Mouse (Mus musculus): Measurements from ENCODE around the gene Ttc9b. TPM values are rescaled to one million over a fixed set of nuclear protein-coding genes. Genes with fewer than 3 reads are reported as not detected.
"Not testable (repeated sequence)": the region's sequence is repeated elsewhere in the genome, so short reads cannot be mapped to it uniquely, and the experiment has no call there.

Gene Ttc9b
- not detected for total RNA-seq (2021)
- long read RNA-seq, experiment 1, result 0 reads
- long read RNA-seq, experiment 2, result 0 reads

GRCm38 (mm10) chr7:27653681-27654437, at the start of gene Ttc9b:
TSS of gene Ttc9b (plus strand) at chr7:27653915.
- no peak for DNase-seq

- DNase-seq, result no peak
Measured at GRCm38 (mm10) chr7:27604661-27605348, 48.9 kb upstream of the Ttc9b start.

- peak; percentile 86 for DNase-seq
Measured at GRCm38 (mm10) chr7:27605499-27606285, 48.0 kb upstream of the Ttc9b start.

- no peak for DNase-seq
Measured at GRCm38 (mm10) chr7:27606481-27607254, 47.0 kb upstream of the Ttc9b start.

GRCm38 (mm10) chr7:27607580-27607979, 46.1 kb upstream of the Ttc9b start:
- peak; percentile 92 for DNase-seq

GRCm38 (mm10) chr7:27608130-27608529, 45.6 kb upstream of the Ttc9b start:
- no peak for DNase-seq

- DNase-seq, result no peak
Measured at GRCm38 (mm10) chr7:27609285-27609684, 44.4 kb upstream of the Ttc9b start.

- DNase-seq, result no peak
Measured at GRCm38 (mm10) chr7:27609688-27610087, 44.0 kb upstream of the Ttc9b start.

GRCm38 (mm10) chr7:27610370-27610769, 43.3 kb upstream of the Ttc9b start:
- DNase-seq, result no peak

GRCm38 (mm10) chr7:27610871-27611270, 42.8 kb upstream of the Ttc9b start:
- no peak for DNase-seq

- no peak for DNase-seq
Measured at GRCm38 (mm10) chr7:27612940-27613339, 40.8 kb upstream of the Ttc9b start.

- no peak for DNase-seq
Measured at GRCm38 (mm10) chr7:27613751-27614499, 39.8 kb upstream of the Ttc9b start.

- DNase-seq, result no peak
Measured at GRCm38 (mm10) chr7:27621028-27621427, 32.7 kb upstream of the Ttc9b start.

GRCm38 (mm10) chr7:27622234-27622633, 31.5 kb upstream of the Ttc9b start:
- no peak for DNase-seq

GRCm38 (mm10) chr7:27624967-27625366, 28.7 kb upstream of the Ttc9b start:
- DNase-seq, result no peak

- no peak for DNase-seq
Measured at GRCm38 (mm10) chr7:27627707-27628106, 26.0 kb upstream of the Ttc9b start.

GRCm38 (mm10) chr7:27628190-27628589, 25.5 kb upstream of the Ttc9b start:
- no peak for DNase-seq

- DNase-seq, result not testable (repeated sequence)
Measured at GRCm38 (mm10) chr7:27628816-27629215, 24.9 kb upstream of the Ttc9b start.

- DNase-seq, result no peak
Measured at GRCm38 (mm10) chr7:27631439-27631838, 22.3 kb upstream of the Ttc9b start.

- DNase-seq, result no peak
Measured at GRCm38 (mm10) chr7:27633166-27633565, 20.5 kb upstream of the Ttc9b start.

GRCm38 (mm10) chr7:27634691-27635090, 19.0 kb upstream of the Ttc9b start:
- DNase-seq, result no peak
